Mouse (Mus musculus): ENCODE data around the gene Arap1. TPM values are rescaled to one million over a fixed set of nuclear protein-coding genes. Genes with fewer than 3 reads are reported as not detected.
A peak's percentile ranks its signal among the peaks of the same experiment; 100 is the strongest.

Arap1 gene
- total and polyA plus RNA-seq, 2 experiments from 2014 or later, result 10.5 to 14.3 TPM

GRCm38 (mm10) chr7:101457283-101457682, 109.4 kb downstream of the Arap1 start:
- TF ChIP-seq CTCF (IDR thresholded peaks at IDR 0.05; ENCODE audit: low read depth), result no peak
- H3K36me3 ChIP-seq (ENCODE audit: insufficient read depth), result no peaks in the 10 kb centered on the region
- WGBS, result 59% methylated on average over 5 of the region's 5 CpGs
- ATAC-seq, result no peak
- no peaks in the 10 kb centered on the region for H3K9me3 ChIP-seq (ENCODE audit: low read length)
- H3K9ac ChIP-seq, result no peak overlapping the region
- DNase-seq, result no peak
- H3K27me3 ChIP-seq (ENCODE audit: insufficient read depth, low read length), result no peaks in the 10 kb centered on the region
- H3K4me1 ChIP-seq (ENCODE audit: insufficient read depth), result peaks cover 44% of the 10 kb centered on the region
- H3K4me3 ChIP-seq (ENCODE audit: low read depth, low read length), result no peak overlapping the region
- H3K4me2 ChIP-seq (ENCODE audit: low read depth), result no peak overlapping the region
- peak overlapping the region; percentile 21; the same call in 1 of the 2 replicates for H3K27ac ChIP-seq (ENCODE audit: low read depth, low read length)

- no peaks in the 10 kb centered on the region for H3K9me3 ChIP-seq (ENCODE audit: low read length)
- peaks cover 46% of the 10 kb centered on the region for H3K4me1 ChIP-seq (ENCODE audit: insufficient read depth)
- H3K9ac ChIP-seq, result no peak overlapping the region
- no peak for TF ChIP-seq CTCF (IDR thresholded peaks at IDR 0.05; ENCODE audit: low read depth)
- H3K4me3 ChIP-seq (ENCODE audit: low read depth, low read length), result no peak overlapping the region
- H3K36me3 ChIP-seq (ENCODE audit: insufficient read depth), result no peaks in the 10 kb centered on the region
- H3K27ac ChIP-seq (ENCODE audit: low read depth, low read length), result peak overlapping the region; percentile 21; the same call in 1 of the 2 replicates
- no peak for ATAC-seq
- H3K27me3 ChIP-seq (ENCODE audit: insufficient read depth, low read length), result no peaks in the 10 kb centered on the region
- 70% methylated on average over 8 of the region's 8 CpGs for WGBS
- H3K4me2 ChIP-seq (ENCODE audit: low read depth), result no peak overlapping the region
- DNase-seq, result no peak
These were observed 109.9 kb downstream of the Arap1 start for GRCm38 (mm10) chr7:101457801-101458200.

GRCm38 (mm10) chr7:101458278-101458781, 110.5 kb downstream of the Arap1 start:
- Histone ChIP-seq H3K27ac (ENCODE audit: low read depth, low read length) (0 out of 2 replicates have a peak overlapping the region, but pooled peaks have one; percentile 21), H3K4me1 (ENCODE audit: insufficient read depth) (peaks cover 47% of the 10 kb centered on the region; the same call in 1 of the 2 replicates), H3K4me3 (ENCODE audit: low read depth, low read length) (no peak overlapping the region), H3K4me2 (ENCODE audit: low read depth) (no peak overlapping the region), H3K36me3 (ENCODE audit: insufficient read depth) (no peaks in the 10 kb centered on the region), H3K27me3 (ENCODE audit: insufficient read depth, low read length) (no peaks in the 10 kb centered on the region), H3K9ac (no peak overlapping the region), H3K9me3 (ENCODE audit: low read length) (no peaks in the 10 kb centered on the region)
- ATAC-seq (no peak), DNase-seq (no peak)
- 80% methylated on average over 4 of the region's 4 CpGs for WGBS
- no peak for TF ChIP-seq CTCF (IDR thresholded peaks at IDR 0.05; ENCODE audit: low read depth)

GRCm38 (mm10) chr7:101459305-101459813, 111.5 kb downstream of the Arap1 start:
- H3K9me3 ChIP-seq (ENCODE audit: low read length), result no peaks in the 10 kb centered on the region
- no peak overlapping the region for H3K27ac ChIP-seq (ENCODE audit: low read depth, low read length)
- no peak overlapping the region for H3K4me3 ChIP-seq (ENCODE audit: low read depth, low read length)
- no peak for TF ChIP-seq CTCF (IDR thresholded peaks at IDR 0.05; ENCODE audit: low read depth)
- H3K4me2 ChIP-seq (ENCODE audit: low read depth), result no peak overlapping the region
- no peak overlapping the region for H3K9ac ChIP-seq
- H3K4me1 ChIP-seq (ENCODE audit: insufficient read depth), result peaks cover 43% of the 10 kb centered on the region; the same call in 1 of the 2 replicates
- WGBS, result 80% methylated on average over 9 of the region's 9 CpGs
- no peaks in the 10 kb centered on the region for H3K27me3 ChIP-seq (ENCODE audit: insufficient read depth, low read length)
- DNase-seq (no peak), ATAC-seq (no peak)
- no peaks in the 10 kb centered on the region for H3K36me3 ChIP-seq (ENCODE audit: insufficient read depth)

GRCm38 (mm10) chr7:101459923-101460607, 112.2 kb downstream of the Arap1 start:
- no peaks in the 10 kb centered on the region for H3K27me3 ChIP-seq (ENCODE audit: insufficient read depth, low read length)
- DNase-seq (no peak), ATAC-seq (no peak)
- H3K4me3 ChIP-seq (ENCODE audit: low read depth, low read length), result no peak overlapping the region
- no peaks in the 10 kb centered on the region for H3K36me3 ChIP-seq (ENCODE audit: insufficient read depth)
- no peak overlapping the region for H3K9ac ChIP-seq
- H3K4me2 ChIP-seq (ENCODE audit: low read depth), result no peak overlapping the region
- H3K4me1 ChIP-seq (ENCODE audit: insufficient read depth), result peaks cover 42% of the 10 kb centered on the region; the same call in 1 of the 2 replicates
- no peaks in the 10 kb centered on the region for H3K9me3 ChIP-seq (ENCODE audit: low read length)
- 57% methylated on average over 10 of the region's 10 CpGs for WGBS
- no peak for TF ChIP-seq CTCF (IDR thresholded peaks at IDR 0.05; ENCODE audit: low read depth)
- 0 out of 2 replicates have a peak overlapping the region, but pooled peaks have one; percentile 29 for H3K27ac ChIP-seq (ENCODE audit: low read depth, low read length)

- peaks cover 36% of the 10 kb centered on the region; the same call in 1 of the 2 replicates for H3K4me1 ChIP-seq (ENCODE audit: insufficient read depth)
- H3K9me3 ChIP-seq (ENCODE audit: low read length), result no peaks in the 10 kb centered on the region
- 0 out of 2 replicates have a peak overlapping the region, but pooled peaks have one; percentile 29 for H3K27ac ChIP-seq (ENCODE audit: low read depth, low read length)
- H3K4me2 ChIP-seq (ENCODE audit: low read depth), result no peak overlapping the region
- no peak overlapping the region for H3K9ac ChIP-seq
- WGBS, result 21% methylated on average over 10 of the region's 10 CpGs
- H3K36me3 ChIP-seq (ENCODE audit: insufficient read depth), result no peaks in the 10 kb centered on the region
- no peak overlapping the region for H3K4me3 ChIP-seq (ENCODE audit: low read depth, low read length)
- no peaks in the 10 kb centered on the region for H3K27me3 ChIP-seq (ENCODE audit: insufficient read depth, low read length)
- TF ChIP-seq CTCF (IDR thresholded peaks at IDR 0.05; ENCODE audit: low read depth), result no peak
- ATAC-seq, result peak; percentile 73
- DNase-seq, result peak; percentile 82
These were observed 112.7 kb downstream of the Arap1 start for GRCm38 (mm10) chr7:101460608-101460957.

GRCm38 (mm10) chr7:101461571-101461970, 113.7 kb downstream of the Arap1 start:
- Histone ChIP-seq H3K36me3 (ENCODE audit: insufficient read depth) (no peaks in the 10 kb centered on the region), H3K4me2 (ENCODE audit: low read depth) (no peak overlapping the region), H3K4me1 (ENCODE audit: insufficient read depth) (peaks cover 30% of the 10 kb centered on the region; the same call in 1 of the 2 replicates), H3K27me3 (ENCODE audit: insufficient read depth, low read length) (no peaks in the 10 kb centered on the region), H3K9me3 (ENCODE audit: low read length) (no peaks in the 10 kb centered on the region), H3K4me3 (ENCODE audit: low read depth, low read length) (no peak overlapping the region), H3K27ac (ENCODE audit: low read depth, low read length) (no peak overlapping the region; the same call in 1 of the 2 replicates), H3K9ac (no peak overlapping the region)
- DNase-seq, result no peak
- no peak for ATAC-seq
- no peak for TF ChIP-seq CTCF (IDR thresholded peaks at IDR 0.05; ENCODE audit: low read depth)
- WGBS, result 89% methylated on average over 11 of the region's 11 CpGs

Other genes starting within 250 kb of the Arap1 start
- 35.3 and 51.9 TPM in 2 replicates for gene Atg16l2, start 45.8 kb upstream of the Arap1 start, total RNA-seq (2014; rRNA removed)
- gene Atg16l2, start 45.8 kb upstream of the Arap1 start, polyA plus RNA-seq (2015; fragmentation: Nextera tagmentation; extraction: Ambion mirVana), result 13.9 and 21.6 TPM in 2 replicates
- gene Stard10, start 31.0 kb upstream of the Arap1 start, total RNA-seq (2014; rRNA removed), result 17.3 and 24.5 TPM in 2 replicates
- 11.0 and 12.2 TPM in 2 replicates for gene Stard10, start 31.0 kb upstream of the Arap1 start, polyA plus RNA-seq (2015; fragmentation: Nextera tagmentation; extraction: Ambion mirVana)
- not detected in 2 replicates for gene Gm45837, start 62.8 kb downstream of the Arap1 start, total RNA-seq (2014; rRNA removed)
- gene Gm45837, start 62.8 kb downstream of the Arap1 start, polyA plus RNA-seq (2015; fragmentation: Nextera tagmentation; extraction: Ambion mirVana), result not detected in 2 replicates
- gene Pde2a, start 73.6 kb downstream of the Arap1 start, total RNA-seq (2014; rRNA removed), result 94.2 and 104 TPM in 2 replicates
- 66.2 and 72.4 TPM in 2 replicates for gene Pde2a, start 73.6 kb downstream of the Arap1 start, polyA plus RNA-seq (2015; fragmentation: Nextera tagmentation; extraction: Ambion mirVana)
- not detected in 2 replicates for gene Art2b, start 237.5 kb downstream of the Arap1 start, total RNA-seq (2014; rRNA removed)
- gene Art2b, start 237.5 kb downstream of the Arap1 start, polyA plus RNA-seq (2015; fragmentation: Nextera tagmentation; extraction: Ambion mirVana), result not detected in 2 replicates